Mouse (Mus musculus) hematopoietic stem cell, adult 5-6 weeks (primary cell): ENCODE data around the gene Ppp2r5c. TPM values are rescaled to one million over a fixed set of nuclear protein-coding genes. Genes with fewer than 3 reads are reported as not detected.

Source experiments
- ATAC-seq, 2 experiments: fragments of 125-278 bp in 1 of 2; replicated peaks in 1 of 2; 2 replicates each; pipeline ENCODE4 v1.8.0; 2016 to 2017; ENCODE audit warnings: inconsistent platforms in 2 of 2, mild to moderate bottlenecking in 2 of 2, moderate number of reproducible peaks in 2 of 2, low read depth in 1 of 2, moderate TSS enrichment in 1 of 2; ENCODE audit not compliant: low FRiP score in 2 of 2, poor library complexity in 2 of 2, severe bottlenecking in 2 of 2, insufficient read depth in 1 of 2, low TSS enrichment in 1 of 2
- total RNA-seq: library from RNA; stranded (forward); fragments of 172-1452, 232-1000 nt; gene quantifications from 2 replicates; pipeline ENCODE4 v1.2.3, GENCODE M21; 2017

Gene Ppp2r5c
- total RNA-seq, 1 experiment from 2014 or later, result 248 TPM

DNA sequence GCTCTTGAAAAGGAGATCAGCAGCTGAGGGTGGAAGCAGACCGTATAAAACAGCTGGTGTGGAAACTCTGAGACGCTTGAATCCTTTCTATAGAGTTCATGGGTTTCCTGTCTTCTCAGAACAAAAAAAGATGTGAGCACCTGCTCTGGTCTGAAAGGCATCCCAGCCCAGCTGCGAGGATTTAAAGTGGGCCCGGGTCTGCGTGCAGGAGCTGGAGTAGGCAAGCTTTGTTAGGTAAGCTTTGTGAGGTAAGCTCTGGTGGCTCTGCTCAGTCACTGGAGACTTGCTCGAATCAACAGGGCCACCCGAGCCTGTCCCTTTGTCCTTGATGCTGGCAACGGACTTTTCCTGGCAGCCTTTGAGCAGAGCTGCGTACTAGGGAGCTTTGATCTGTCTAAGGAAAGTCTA lies 31.7 kb downstream of the Ppp2r5c start:
- ATAC-seq, result no peak

DNA sequence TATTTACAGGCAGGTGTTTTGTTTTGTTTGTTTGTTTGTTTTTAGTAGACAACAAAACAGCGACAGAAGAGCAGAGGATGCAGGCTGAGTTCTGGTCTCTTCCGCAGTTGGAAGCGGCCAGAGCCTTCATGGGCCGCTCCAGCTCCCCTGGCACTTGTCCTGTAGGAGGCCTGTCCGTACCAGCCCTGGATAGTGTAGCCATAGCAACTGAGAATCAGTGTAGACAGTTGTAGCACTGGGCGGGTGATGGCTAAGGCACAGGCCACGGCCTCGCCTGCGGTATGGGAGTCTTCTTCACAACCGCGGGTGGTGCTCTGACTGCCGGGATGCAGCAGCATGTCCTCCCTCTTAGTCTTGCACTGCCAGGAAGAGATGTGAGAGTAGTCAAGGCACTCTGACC lies 32.3 kb downstream of the Ppp2r5c start:
- no peak for ATAC-seq

DNA sequence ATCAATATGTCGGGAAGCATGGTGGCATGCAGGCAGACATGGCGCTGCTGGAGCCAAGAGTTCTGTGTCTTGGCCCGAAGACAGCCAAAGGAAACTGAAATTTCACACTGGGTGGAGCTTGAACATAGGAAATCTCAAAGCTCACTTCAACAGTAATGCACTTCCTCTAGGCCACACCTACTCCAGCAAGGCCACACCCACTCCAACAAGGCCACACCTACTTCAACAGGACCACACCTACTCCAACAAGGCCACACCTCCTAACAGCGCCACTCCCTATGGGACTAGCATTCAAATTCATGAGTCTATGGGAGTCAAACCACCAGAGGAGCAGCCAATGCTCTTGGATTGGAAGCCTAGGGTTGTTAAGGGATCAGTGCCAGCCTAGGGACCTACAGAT lies 33.8 kb downstream of the Ppp2r5c start:
- no peak for ATAC-seq

DNA sequence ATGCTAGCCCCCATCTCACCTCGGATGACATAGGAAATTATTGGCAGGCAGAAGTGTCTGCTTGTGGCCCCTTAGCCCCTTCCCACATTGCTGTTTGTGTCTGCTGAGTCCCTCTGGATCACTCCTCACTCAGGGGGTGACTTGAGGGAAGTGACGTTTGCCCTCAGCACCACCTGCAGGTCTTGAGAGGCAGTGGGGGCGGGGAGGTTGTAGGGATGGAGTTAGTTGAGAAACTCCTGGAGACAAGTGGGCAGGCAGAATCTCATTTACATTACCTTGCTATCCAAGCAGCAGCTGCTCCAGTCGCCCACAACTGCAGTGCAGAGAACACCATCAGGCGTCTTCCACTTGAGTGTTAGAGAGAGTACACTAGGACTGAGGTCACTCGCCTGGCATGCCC lies 36.8 kb downstream of the Ppp2r5c start:
- no peak for ATAC-seq

DNA sequence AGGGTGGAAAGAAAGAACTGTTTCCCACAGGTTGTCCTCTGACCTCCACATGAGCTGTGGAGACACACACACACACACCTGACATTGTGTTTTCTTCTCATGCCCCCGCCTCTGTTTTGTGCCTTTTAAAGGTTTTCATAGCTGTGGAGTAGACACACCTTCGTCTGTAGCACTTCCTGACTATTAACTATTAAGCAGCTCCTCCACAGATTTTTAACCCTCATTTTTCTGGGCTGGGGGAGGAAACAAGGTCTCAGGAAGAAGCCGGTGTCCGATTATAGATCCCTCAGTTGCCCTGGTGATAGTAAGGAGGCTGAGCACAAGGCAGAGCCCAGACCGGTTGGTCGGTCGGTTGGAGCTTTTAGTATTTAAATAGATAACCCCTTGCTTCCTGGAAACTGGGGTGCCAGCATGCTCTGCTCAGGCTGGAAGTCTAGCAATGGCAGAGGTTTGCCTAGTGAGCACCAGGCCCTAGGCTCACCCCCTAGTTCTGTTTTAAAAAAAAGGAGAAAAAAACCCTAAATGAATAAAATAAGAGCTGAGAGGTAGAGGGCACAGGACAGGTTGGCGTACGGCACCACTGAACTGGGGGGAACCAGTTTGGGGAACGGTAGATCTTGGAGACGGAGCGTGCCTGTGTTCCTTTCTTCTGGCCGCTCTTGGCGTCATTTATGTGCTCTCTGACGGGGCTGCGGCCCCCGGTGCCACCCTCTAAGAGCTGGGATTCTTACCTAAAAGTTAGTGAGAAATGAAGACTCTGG lies 38.1 kb downstream of the Ppp2r5c start:
- peak; percentile 14 to 20; a peak in 2 of 4 replicates for ATAC-seq

DNA sequence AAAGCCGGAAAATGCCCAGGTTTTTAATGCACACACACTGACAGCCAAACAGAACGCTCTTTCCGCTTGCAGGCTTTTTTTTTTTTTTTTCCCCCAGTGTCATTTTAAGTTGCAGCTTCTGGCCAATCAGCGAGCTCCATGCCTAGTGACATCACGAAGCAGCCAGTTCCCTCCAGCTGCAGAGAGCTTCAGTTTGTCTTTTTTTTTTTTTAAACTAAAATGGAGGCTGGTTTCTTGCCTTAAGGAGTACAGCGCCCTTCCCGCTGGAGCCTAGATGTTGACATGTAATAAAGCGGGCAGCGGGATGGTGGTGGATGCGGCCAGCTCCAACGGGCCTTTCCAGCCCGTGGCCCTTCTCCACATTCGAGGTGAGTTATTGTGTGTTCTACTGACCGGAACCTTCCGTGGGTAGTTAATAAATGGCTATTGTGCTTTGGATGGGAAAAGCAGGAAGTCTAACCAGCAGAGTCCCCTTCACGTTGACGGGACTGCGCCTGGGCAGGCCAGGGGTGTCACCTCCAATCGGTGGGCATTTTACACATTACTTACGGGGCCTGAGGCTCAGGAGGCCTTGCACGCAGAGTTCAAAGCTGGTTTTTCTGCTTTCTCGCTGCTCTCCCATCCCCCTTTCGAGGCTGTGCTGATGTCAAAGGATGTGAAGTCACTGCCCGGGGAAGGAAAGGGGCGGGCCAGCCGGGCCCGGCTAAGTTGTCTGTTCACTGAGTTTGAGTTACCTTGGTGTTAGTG lies 38.8 kb downstream of the Ppp2r5c start:
- peak; percentile 88 to 90 for ATAC-seq

DNA sequence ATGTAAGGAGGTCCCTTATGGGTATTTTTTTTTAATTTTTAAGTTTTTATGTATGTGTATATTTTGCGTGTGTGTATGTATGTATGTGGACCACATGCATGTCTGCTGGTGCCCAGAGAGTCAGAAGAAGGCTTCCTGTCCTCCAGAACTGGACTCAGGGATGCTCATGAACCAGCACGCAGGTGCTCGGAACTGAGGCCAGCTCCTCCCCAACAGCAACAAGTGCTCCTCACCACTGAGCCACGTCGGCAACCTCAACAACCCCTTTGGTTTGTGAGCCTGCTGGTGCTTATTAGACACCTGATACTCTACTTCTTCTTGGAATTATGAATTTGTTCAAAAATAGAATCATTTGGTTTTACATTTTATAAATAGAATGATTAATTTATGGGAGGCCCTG lies 39.9 kb downstream of the Ppp2r5c start:
- ATAC-seq, result no peak

DNA sequence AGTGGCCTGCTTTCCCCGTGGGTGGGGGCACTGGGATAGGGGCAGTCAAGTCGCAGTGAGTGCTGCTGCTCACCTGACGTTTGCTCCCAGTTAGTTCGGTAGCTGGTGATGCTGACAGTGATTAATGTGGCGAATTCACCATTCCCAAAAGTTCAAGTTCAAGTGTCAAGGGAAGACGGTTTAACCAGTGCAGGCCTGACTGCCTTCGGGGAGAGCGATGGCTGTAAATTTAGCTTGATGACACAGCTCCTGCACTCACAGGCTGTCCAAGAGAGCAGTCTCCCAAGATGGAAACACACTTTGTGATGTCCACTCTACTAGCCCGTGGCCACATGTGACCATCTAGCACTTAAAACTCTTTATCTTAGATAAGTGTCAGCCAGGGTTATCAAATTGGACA lies 41.1 kb downstream of the Ppp2r5c start:
- ATAC-seq, result no peak

DNA sequence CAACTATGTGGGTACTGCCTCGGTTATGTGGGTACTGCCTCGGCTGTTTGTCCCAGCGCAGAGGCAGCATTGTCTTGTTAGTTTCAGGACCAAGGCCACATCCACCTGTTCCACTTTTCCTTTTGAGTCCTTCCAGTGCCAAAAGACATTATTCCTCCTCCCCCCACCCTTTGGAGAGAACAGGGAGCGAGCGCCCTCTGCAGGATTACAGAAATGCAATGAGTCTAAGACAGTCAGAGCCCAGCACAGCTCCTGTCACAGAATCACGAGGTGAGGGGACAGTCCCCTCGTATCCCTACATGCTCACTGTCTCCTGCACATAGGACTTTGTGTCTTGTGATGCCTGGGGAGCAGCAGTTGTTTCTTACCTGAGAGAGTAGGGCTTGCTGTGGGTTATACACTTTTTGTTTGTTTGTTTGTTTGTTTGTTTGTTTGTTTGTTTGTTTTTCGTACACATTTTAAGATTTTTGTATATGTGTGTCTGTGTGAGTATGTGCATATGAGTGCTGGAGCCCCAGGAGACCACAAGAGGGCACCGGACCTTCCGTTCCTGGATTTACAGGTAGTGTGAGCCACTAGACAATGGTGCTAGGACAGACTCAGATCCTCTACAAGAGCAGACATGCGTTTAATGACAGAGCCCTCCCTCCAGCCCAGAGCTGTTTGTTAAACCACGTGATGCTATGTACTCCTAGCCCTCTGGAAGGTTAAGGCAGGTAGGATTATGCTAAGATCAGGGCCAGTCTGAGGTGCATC lies 43.2 kb downstream of the Ppp2r5c start:
- no peak for ATAC-seq

DNA sequence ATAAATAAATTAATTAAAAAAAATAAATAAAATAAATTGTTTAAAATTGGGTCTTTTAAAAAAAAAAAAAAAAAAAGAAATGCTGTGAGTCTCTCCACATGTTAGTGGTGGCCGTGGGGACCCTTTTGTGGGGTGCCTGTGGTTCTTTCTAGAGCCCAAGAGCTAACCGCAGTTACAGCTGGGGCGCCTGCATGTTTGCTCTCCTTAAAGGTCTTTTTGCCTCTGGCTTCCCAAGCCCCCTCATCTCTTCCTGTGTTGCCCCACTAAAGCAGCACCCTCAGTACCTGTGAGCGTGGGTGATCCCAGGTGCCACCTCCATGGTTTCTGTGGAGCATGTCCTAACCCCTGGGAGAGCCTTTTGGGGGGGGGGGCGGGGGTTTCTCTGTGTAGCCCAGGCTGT lies 45.5 kb downstream of the Ppp2r5c start:
- no peak for ATAC-seq

DNA sequence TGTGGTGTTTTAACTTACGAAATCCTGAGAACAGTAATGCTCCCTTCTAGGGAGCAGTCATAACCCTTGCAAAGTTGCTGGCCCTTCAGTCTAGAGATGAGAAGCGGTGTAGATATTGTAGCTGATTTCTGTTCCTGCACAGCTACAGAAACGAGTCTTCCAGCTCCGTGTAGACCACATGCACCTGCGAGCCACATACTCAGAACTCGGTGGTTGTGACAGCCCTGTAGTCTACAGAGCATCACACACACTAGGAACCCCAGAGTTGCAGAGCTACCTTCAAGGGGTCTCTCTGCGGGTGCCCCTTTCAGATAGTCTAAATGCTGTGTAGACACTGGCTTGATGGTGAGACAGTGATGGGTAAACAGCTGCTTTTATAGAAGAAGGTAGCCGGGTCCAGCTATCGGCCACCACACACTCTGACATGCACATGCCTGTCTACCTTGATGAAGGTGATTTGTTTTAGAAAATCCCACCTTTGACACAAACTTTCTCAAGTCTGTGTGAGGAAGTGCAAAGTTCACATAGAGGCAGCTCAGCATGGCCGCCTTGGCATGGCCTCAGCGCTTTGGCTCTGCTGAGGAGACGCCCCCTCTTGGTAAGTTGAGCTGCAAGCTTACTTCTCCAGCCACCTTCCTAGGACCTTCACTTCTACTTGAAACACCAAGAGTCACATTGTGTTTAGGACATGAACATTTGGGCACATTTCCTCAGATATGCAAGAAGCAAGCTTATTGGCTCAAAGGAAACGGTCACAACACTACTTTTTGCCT lies 46.9 kb downstream of the Ppp2r5c start:
- no peak for ATAC-seq

DNA sequence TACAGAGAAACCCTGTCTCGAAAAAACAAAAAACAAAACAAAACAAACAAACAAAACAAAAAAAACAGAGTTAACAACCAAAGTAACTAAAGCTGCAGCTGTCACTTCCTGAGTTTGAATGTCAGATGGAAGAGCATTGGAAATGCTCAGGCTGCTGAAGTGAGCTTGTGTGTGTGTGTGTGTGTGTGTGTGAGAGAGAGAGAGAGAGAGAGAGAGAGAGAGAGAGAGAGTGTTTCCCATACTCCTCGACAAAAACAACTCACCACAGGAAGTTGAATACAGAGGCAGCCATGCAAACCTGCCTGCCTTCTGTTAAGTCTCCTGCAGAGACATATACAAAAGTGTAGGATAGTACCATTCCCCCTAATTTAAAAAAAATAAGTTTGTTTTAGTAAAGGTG lies 47.9 kb downstream of the Ppp2r5c start:
- ATAC-seq, result no peak

DNA sequence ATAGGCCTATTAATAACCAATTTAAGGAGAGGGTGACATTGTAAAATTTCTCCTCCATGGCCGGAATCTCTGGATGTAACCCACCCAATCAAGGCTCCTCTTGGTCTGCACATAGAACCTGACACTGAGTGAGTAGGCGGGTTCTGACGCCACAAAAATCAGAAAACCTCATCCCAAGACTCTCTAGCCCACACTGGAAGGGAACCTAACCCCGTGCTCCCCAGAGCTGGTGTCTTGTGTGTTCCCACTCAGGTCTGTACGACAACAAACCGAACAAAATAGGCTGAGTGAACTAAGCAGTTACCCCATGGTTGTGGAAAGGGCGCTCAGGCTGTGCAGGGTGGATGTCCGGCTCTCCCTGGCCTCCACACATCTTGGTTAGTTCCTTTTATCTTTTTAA lies 48.3 kb downstream of the Ppp2r5c start:
- ATAC-seq, result no peak

DNA sequence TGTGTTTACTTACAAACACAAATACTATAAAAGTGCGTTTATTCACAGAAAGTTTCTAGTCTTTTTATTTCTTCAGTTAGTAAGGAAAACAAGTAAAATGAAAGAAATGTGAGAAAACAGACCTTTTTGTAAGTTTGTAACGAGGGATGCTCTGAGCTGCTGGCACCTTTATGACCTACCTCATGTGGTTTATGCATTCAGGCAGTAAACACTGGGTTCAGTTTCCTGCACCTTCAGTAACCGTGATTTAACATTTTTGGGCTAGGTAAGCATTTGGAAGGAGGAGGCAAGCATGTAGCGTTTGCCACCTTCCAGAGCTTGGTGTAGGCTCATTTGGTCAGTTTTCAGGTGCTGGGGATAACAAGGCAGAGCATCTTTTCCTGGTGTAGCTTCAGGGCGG lies 49.1 kb downstream of the Ppp2r5c start:
- no peak for ATAC-seq

DNA sequence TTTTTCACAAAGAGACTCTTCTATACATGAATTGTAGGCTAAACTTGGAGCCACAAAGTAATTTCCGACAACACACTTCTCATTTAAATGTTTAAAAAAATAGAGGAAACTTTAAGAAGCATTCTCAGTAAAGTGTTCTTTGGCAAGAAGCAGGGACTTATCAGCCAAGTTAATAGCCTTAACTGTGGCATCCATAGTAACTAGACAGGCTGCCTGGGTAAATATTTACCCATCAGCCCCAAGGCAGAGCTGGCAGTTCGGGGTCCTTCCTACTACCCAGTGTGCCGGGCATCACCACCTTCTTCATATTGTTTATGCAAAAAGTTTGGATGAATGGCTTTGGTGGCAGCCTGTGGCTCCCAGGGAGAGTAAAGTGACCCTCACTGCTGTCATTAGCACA lies 50.1 kb downstream of the Ppp2r5c start:
- ATAC-seq, result no peak

DNA sequence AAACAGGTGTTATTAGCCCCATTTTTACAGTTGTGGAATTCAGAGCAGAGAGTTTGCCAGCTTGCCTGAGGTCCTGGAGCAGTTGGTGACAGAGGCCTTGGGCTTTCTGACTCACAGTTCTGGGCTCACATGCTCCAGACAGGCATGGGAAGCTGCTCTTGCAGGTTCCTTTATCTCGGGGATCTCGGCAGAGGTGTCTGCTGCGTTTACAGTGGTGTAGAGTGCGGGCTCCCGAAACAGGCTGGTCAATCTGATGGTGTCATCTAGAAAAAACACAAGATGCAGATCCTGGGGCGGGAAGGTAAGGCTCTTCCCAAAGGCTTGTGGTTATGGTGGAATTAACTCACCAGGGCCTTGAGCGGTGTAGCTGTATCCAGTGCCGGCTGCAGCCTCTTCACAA lies 50.6 kb downstream of the Ppp2r5c start:
- ATAC-seq, result no peak
